Comparison of ENCODE assay signal across 16 mouse cellular contexts in the genomic region with DNA sequence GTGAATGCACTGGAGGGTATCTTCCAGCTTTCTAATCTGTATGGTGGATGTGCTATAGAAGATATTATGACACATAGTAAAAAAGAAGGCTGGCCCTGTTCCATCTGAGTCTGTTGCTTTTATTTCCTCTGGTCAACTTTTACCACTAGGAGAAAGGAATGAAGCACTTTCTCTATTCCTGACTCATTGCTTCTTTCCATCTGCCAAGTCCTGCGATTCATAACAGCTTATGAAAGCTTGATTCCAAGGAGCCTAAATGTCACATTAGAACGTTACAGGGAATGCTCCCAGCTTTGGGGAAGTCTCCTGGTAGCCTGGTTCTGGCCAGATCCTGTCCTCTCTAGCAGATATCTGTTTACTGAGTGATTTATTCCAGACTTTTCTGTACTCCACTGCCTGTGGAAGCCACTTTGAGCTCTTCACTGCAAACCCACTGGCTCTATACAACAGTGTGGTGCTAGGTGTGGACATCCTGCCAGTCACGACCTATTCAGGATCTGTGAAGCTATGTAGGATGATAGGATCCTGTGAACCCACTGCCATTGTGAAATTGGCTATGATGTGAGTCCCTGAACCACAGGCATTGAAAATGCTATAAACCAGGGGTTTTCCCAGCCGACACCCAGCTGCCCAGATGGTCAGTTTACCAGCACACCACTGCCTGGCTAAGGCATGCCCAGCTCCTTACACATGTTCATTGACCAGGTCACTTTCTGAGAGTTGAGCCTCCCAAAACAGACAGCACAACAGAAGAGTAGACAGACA.
DNase-seq lines count a peak whose midpoint lies in the region.
"Had no signal": no experiment of that assay in that cellular context is flagged by ENCODE, and none has a peak within 500 bp of the region (broad histone marks: within the 10 kb centered on the region; RNA-seq: fewer than 3 reads in every experiment).

No protein-coding gene starts in this region.

- intact Hi-C loops in heart, postnatal 25 days (cut with DNase I), result no loop called here

- DNase-seq in heart, adult 8-10 months (ENCODE audit: low spot score), result peak; percentile 21
- no peak for DNase-seq in heart, postnatal 25 days (ENCODE audit: low spot score)
- peak; percentile 9 for DNase-seq in layer of hippocampus, adult 9-11 months
- no peak for DNase-seq in layer of hippocampus, postnatal 10 days (ENCODE audit: low spot score in 2 of 2)
- peak; percentile 12 for DNase-seq in NIH3T3 (ENCODE audit: low read depth)
- peak; percentile 48 for DNase-seq in skeletal muscle tissue, adult 2 months (ENCODE audit: low read depth, low spot score)
- no peak for DNase-seq in frontal cortex, adult 2 months (ENCODE audit: extremely low spot score in 1 of 2, low spot score in 1 of 2)
- DNase-seq: adrenal gland, adult 8-10 months; cerebellum, adult 8-10 months; cerebellum, postnatal 25 days; gastrocnemius, postnatal 10 days; kidney, adult 8-10 months; kidney, postnatal 4 days; lung, embryonic 14.5 days; right cerebral cortex, adult 18-20 months; thymus, postnatal 4 days had no signal

Comparison
In these comparisons a context has a peak if more than half of its experiments do, and no peak if none do; other contexts are left out.
1. DNase-seq: peak in heart, adult 8-10 months (single experiment), layer of hippocampus, adult 9-11 months (single experiment), NIH3T3 (single experiment) and skeletal muscle tissue, adult 2 months (single experiment); none in heart, postnatal 25 days (single experiment), layer of hippocampus, postnatal 10 days (0 of 2) and frontal cortex, adult 2 months (0 of 2).